Mouse (Mus musculus) lung, postnatal 0 days (tissue): ENCODE results near the gene Dnajc8. TPM values are rescaled to one million over a fixed set of nuclear protein-coding genes. Genes with fewer than 3 reads are reported as not detected.

Experiments used
- ATAC-seq: fragments of 200-750 bp; cut with Nextera tagmentation; 2 replicates; pipeline ENCODE4 v1.8.0; 2017; ENCODE audit warnings: moderate library complexity
- DNase-seq: peaks from one replicate; pipeline ENCODE4 v3.0.0-alpha.2; 2016; ENCODE audit warnings: low spot score
- H3K27ac ChIP-seq: fragments of 300-500 bp; sonication (generic); 2 replicates; pipeline ENCODE4 v1.5.1; 2014; ENCODE audit warnings: antibody characterized with exemption, mild to moderate bottlenecking, low read length, mixed read lengths
- H3K27me3 ChIP-seq: fragments of 300-500 bp; sonication (generic); replicated peaks from 2 replicates; pipeline ENCODE4 v1.6.1; 2014; ENCODE audit warnings: low read length, mixed read lengths; ENCODE audit not compliant: insufficient read depth
- H3K36me3 ChIP-seq: fragments of 300-500 bp; sonication (generic); 2 replicates; pipeline ENCODE4 v1.6.1; 2014; ENCODE audit warnings: low read length, mixed read lengths; ENCODE audit not compliant: insufficient read depth
- H3K4me1 ChIP-seq: fragments of 300-500 bp; sonication (generic); 2 replicates; pipeline ENCODE4 v1.6.1; 2014; ENCODE audit warnings: antibody characterized with exemption, low read depth, low read length, mixed read lengths; ENCODE audit not compliant: insufficient read depth
- H3K4me2 ChIP-seq: fragments of 300-500 bp; sonication (generic); replicated peaks from 2 replicates; pipeline ENCODE4 v1.6.1; 2014; ENCODE audit warnings: low read depth, mild to moderate bottlenecking, low read length, moderate library complexity, mixed read lengths
- H3K4me3 ChIP-seq: fragments of 300-500 bp; sonication (generic); 2 replicates; pipeline ENCODE4 v1.5.1; 2014; ENCODE audit warnings: low read depth, low read length
- H3K9ac ChIP-seq: fragments of 300-500 bp; sonication (generic); replicated peaks from 2 replicates; pipeline ENCODE4 v1.6.1; 2014; ENCODE audit warnings: low read depth, mild to moderate bottlenecking
- H3K9me3 ChIP-seq: fragments of 300-500 bp; sonication (generic); 2 replicates; pipeline ENCODE4 v1.6.1; 2016; ENCODE audit warnings: low read length, mixed read lengths
- CTCF ChIP-seq: IDR thresholded peaks from 2 replicates; pipeline ENCODE4 v1.5.1; 2016; ENCODE audit warnings: antibody characterized with exemption, mild to moderate bottlenecking
- EP300 ChIP-seq: IDR thresholded peaks from 2 replicates; pipeline ENCODE4 v1.6.1; 2016; ENCODE audit warnings: antibody characterized with exemption, mild to moderate bottlenecking, control low read depth
- WGBS: fragments of 180-500 bp; shearing (Covaris S2); extraction: QIAGEN DNeasy Blood & Tissue Kit; methylation state at CpG from one replicate; pipeline ENCODE4 v1.1.7; 2014; 5-methylcytosine and 5-hydroxymethylcytosine counted together
- polyA plus RNA-seq: library from polyadenylated mRNA; unstranded; fragments of >200 nt; fragmentation: Nextera tagmentation; extraction: Ambion mirVana; gene quantifications from 2 replicates; pipeline ENCODE4 v1.2.1, GENCODE M21; 2015

The Dnajc8 gene
- polyA plus RNA-seq, 1 experiment from 2014 or later: 182 TPM

DNA sequence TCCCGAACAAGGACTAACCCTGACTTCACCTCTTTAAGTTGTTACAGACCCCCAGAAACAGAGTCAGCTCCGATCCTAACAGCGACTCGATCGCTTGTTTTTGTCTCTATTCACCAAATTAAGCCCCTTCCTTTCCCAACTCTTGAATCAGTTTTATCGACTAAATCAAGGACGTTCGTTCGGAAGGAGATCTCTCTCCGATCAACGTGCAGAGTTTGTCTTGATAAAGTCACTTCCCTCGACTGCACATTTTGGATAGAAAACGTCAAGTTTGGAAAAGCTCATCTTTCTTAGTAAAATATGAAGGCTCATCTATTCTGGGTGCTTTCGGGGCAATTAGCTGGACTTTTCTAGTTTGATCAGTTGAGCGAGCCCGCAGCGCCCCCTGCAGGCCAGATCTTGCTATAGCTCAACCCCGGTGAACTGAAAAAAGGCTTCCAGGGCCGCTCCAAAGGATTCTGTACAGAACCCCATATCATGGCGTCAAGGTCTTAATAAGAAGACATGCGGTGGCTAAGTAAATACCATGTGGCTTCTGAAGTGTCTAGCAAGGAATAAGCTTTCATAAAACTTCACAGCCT lies 20.7 kb upstream of the Dnajc8 start:
- H3K4me3 ChIP-seq: peak overlapping the region; percentile 43
- H3K27me3 ChIP-seq: no peaks in the 10 kb centered on the region
- H3K9ac ChIP-seq: peak overlapping the region; percentile 27; the same call in 1 of the 2 replicates
- no peaks in the 10 kb centered on the region for H3K36me3 ChIP-seq
- H3K9me3 ChIP-seq: no peaks in the 10 kb centered on the region
- peaks cover 4% of the 10 kb centered on the region; the same call in 1 of the 2 replicates for H3K4me1 ChIP-seq
- peak overlapping the region; percentile 77 for H3K27ac ChIP-seq
- ATAC-seq: peak; percentile 31
- H3K4me2 ChIP-seq: peak overlapping the region; percentile 68
- TF ChIP-seq EP300: no peak
- TF ChIP-seq CTCF: peak; percentile 85
- under 1% methylated on average over 21 of the region's 21 CpGs for WGBS
- DNase-seq: peak; percentile 90

DNA sequence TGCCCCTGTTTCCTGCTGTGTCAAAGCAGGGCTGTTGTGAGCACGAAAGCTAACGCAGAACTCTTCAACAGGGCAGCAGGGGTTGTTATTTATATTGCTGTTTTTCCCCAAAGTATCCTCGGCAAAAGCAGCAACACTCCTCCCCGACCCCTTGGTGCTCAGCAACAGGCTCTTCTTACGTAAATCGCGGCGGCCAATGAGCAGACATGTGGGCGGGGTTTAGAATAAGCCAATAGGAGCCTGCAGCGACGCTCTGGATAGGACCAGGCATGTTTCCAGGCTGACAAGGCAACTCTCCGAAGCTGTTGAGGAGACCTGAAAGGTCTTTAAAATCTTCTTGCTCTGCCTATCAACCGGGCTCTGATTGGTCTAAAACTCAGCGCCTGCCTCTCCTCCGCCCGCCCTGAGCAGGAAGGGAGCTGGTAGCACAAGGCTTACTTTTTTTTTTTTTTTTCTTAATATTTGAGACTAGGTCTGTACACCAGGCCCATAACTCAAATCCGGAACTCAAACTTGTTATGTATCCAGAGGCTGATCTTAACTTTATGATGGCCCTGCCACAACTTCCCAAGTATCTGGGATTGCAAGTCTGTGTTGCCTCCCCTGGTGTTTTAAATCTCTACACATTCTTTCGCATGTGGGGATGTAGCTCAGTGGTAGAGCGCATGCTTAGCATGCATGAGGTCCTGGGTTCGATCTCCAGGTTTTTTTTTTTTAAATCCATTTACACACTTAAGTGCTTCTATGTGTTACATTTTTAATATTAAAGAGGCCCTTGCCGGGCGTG lies 19.8 kb upstream of the Dnajc8 start:
- Histone ChIP-seq H3K4me2 (peak overlapping the region; percentile 68), H3K9me3 (no peaks in the 10 kb centered on the region), H3K27ac (peak overlapping the region; percentile 77), H3K4me1 (peaks cover 4% of the 10 kb centered on the region; the same call in 1 of the 2 replicates), H3K9ac (peak overlapping the region; percentile 27; the same call in 1 of the 2 replicates), H3K36me3 (no peaks in the 10 kb centered on the region), H3K27me3 (no peaks in the 10 kb centered on the region), H3K4me3 (peak overlapping the region; percentile 43)
- DNase-seq (peak; percentile 100), ATAC-seq (peak; percentile 94)
- TF ChIP-seq CTCF (no peak), EP300 (no peak)
- WGBS: 20% methylated on average over 22 of the region's 22 CpGs

- TF ChIP-seq EP300 (no peak), CTCF (no peak)
- Histone ChIP-seq H3K27ac (no peak overlapping the region), H3K4me1 (peaks cover 4% of the 10 kb centered on the region; the same call in 1 of the 2 replicates), H3K27me3 (no peaks in the 10 kb centered on the region), H3K36me3 (no peaks in the 10 kb centered on the region), H3K9me3 (no peaks in the 10 kb centered on the region), H3K4me3 (no peak overlapping the region), H3K4me2 (no peak overlapping the region), H3K9ac (no peak overlapping the region)
- 48% methylated on average over 8 of the region's 8 CpGs for WGBS
- peak; percentile 40 for DNase-seq
- ATAC-seq: no peak
These were observed 17.3 kb upstream of the Dnajc8 start for GRCm38 (mm10) chr4:132518066-132518465.

DNA sequence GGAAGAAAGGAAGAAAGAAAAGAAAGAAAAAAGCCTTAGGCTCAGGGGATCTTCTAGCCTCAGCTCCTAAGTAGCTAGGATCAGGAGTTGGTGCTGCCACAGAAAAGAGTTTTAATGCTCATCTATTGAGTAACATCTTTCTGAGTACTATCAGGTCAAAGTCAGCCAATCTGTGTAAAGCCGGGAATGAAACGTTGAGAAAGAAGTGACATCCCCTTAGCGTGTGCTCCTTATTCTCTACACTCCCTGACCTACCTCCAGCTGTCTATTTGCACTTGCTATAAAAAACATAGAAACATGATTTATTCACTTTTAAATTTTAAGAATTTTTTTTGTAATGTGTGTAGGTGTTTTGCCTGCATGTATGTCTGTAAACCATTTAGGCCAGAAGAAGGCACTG lies 16.2 kb upstream of the Dnajc8 start:
- H3K27me3 ChIP-seq: no peaks in the 10 kb centered on the region
- 83% methylated on average over 3 of the region's 3 CpGs for WGBS
- H3K4me2 ChIP-seq: no peak overlapping the region
- TF ChIP-seq EP300 (no peak), CTCF (no peak)
- H3K4me3 ChIP-seq: no peak overlapping the region
- H3K4me1 ChIP-seq: peaks cover 3% of the 10 kb centered on the region; the same call in 1 of the 2 replicates
- ATAC-seq (no peak), DNase-seq (no peak)
- no peaks in the 10 kb centered on the region for H3K36me3 ChIP-seq
- H3K9me3 ChIP-seq: no peaks in the 10 kb centered on the region
- no peak overlapping the region for H3K9ac ChIP-seq
- no peak overlapping the region for H3K27ac ChIP-seq

- TF ChIP-seq CTCF (peak; percentile 34), EP300 (no peak)
- ATAC-seq: peak; percentile 56
- Histone ChIP-seq H3K4me3 (no peak overlapping the region), H3K27me3 (no peaks in the 10 kb centered on the region), H3K4me2 (no peak overlapping the region), H3K4me1 (no peaks in the 10 kb centered on the region), H3K36me3 (no peaks in the 10 kb centered on the region), H3K9ac (no peak overlapping the region), H3K9me3 (no peaks in the 10 kb centered on the region), H3K27ac (peak overlapping the region; percentile 43; the same call in 1 of the 2 replicates)
- peak; percentile 48 for DNase-seq
- WGBS: 21% methylated on average over 11 of the region's 11 CpGs
These were observed 11.0 kb upstream of the Dnajc8 start for GRCm38 (mm10) chr4:132524321-132524741.

- TF ChIP-seq EP300: no peak
- TF ChIP-seq CTCF: no peak
- Histone ChIP-seq H3K9me3 (no peaks in the 10 kb centered on the region), H3K4me1 (no peaks in the 10 kb centered on the region), H3K9ac (no peak overlapping the region), H3K4me2 (no peak overlapping the region), H3K4me3 (no peak overlapping the region), H3K27me3 (no peaks in the 10 kb centered on the region), H3K36me3 (no peaks in the 10 kb centered on the region), H3K27ac (peak overlapping the region; percentile 43; the same call in 1 of the 2 replicates)
- 48% methylated on average over 6 of the region's 6 CpGs for WGBS
- DNase-seq (peak; percentile 43), ATAC-seq (peak; percentile 47)
These were observed 10.5 kb upstream of the Dnajc8 start for GRCm38 (mm10) chr4:132524808-132525207.
